Mouse (Mus musculus) C2C12 (cell line): ENCODE data around the gene Txndc5.

Experiments
- CTCF ChIP-seq: IDR thresholded peaks from one replicate; pipeline ENCODE4 v1.5.1; 2011; ENCODE audit not compliant: control insufficient read depth, insufficient read depth, insufficient read length
- MYOD1 ChIP-seq: IDR thresholded peaks from one replicate; pipeline ENCODE4 v1.6.1; 2011; ENCODE audit warnings: low read depth; ENCODE audit not compliant: control insufficient read depth, insufficient read length
- USF1 ChIP-seq: IDR thresholded peaks from one replicate; pipeline ENCODE4 v1.6.1; 2011; ENCODE audit warnings: low read depth, mild to moderate bottlenecking, control low read depth, moderate library complexity

- TF ChIP-seq CTCF = no peak
- TF ChIP-seq MYOD1 = peak; percentile 35
- TF ChIP-seq USF1 = no peak
These were observed at the start of gene Txndc5 for GRCm38 (mm10) chr13:38528687-38529294.
